Mouse (Mus musculus) olfactory bulb, adult 2 months (tissue): ENCODE results near the gene Col7a1.

Experiments
- CTCF ChIP-seq: fragments of 200-500 bp; IDR thresholded peaks from 2 replicates; pipeline ENCODE4 v1.5.1; 2012; ENCODE audit warnings: low read depth, mild to moderate bottlenecking, low read length, moderate library complexity; ENCODE audit not compliant: insufficient read depth
- POLR2A ChIP-seq: fragments of 200-500 bp; IDR thresholded peaks from 2 replicates; pipeline ENCODE4 v1.6.1; 2012; ENCODE audit warnings: mild to moderate bottlenecking, low read depth, low read length, moderate library complexity; ENCODE audit not compliant: insufficient read depth

GRCm38 (mm10) chr9:108945608-108946007 is 7.8 kb upstream of the Col7a1 start:
- TF ChIP-seq CTCF, result no peak
- TF ChIP-seq POLR2A, result no peak
